Mouse (Mus musculus) fibroblast of lung, adult 2 months (primary cell): ENCODE data around the gene Padi4.

Source experiments
- DNase-seq: peaks from one replicate; pipeline ENCODE4 v3.0.0-alpha.2; 2011; ENCODE audit warnings: low read depth

The Padi4 gene

GRCm38 (mm10) chr4:140732871-140733270, 41.2 kb downstream of the Padi4 start:
- no peak for DNase-seq

GRCm38 (mm10) chr4:140731654-140732053, 42.4 kb downstream of the Padi4 start:
- DNase-seq, result no peak

GRCm38 (mm10) chr4:140726907-140727306, 47.1 kb downstream of the Padi4 start:
- no peak for DNase-seq

GRCm38 (mm10) chr4:140724739-140725138, 49.3 kb downstream of the Padi4 start:
- DNase-seq, result no peak

GRCm38 (mm10) chr4:140723801-140724200, 50.2 kb downstream of the Padi4 start:
- no peak for DNase-seq

- no peak for DNase-seq
Observed at GRCm38 (mm10) chr4:140723192-140723591, 50.8 kb downstream of the Padi4 start.

- DNase-seq, result no peak
Observed at GRCm38 (mm10) chr4:140722710-140723109, 51.3 kb downstream of the Padi4 start.

GRCm38 (mm10) chr4:140721968-140722490, 52.0 kb downstream of the Padi4 start:
- no peak for DNase-seq

GRCm38 (mm10) chr4:140720091-140720490, 53.9 kb downstream of the Padi4 start:
- DNase-seq, result no peak

GRCm38 (mm10) chr4:140718436-140718835, 55.6 kb downstream of the Padi4 start:
- DNase-seq, result no peak

- DNase-seq, result no peak
Observed at GRCm38 (mm10) chr4:140716994-140717393, 57.0 kb downstream of the Padi4 start.

GRCm38 (mm10) chr4:140714586-140714985, 59.5 kb downstream of the Padi4 start:
- DNase-seq, result no peak

GRCm38 (mm10) chr4:140713480-140714365, 60.3 kb downstream of the Padi4 start:
- DNase-seq, result peak; percentile 67

- DNase-seq, result no peak
Observed at GRCm38 (mm10) chr4:140711360-140711759, 62.7 kb downstream of the Padi4 start.

- DNase-seq, result no peak
Observed at GRCm38 (mm10) chr4:140710781-140711180, 63.3 kb downstream of the Padi4 start.

- DNase-seq, result no peak
Observed at GRCm38 (mm10) chr4:140709617-140710016, 64.4 kb downstream of the Padi4 start.

GRCm38 (mm10) chr4:140709111-140709510, 64.9 kb downstream of the Padi4 start:
- DNase-seq, result no peak

GRCm38 (mm10) chr4:140708297-140708927, 65.6 kb downstream of the Padi4 start:
- no peak for DNase-seq

GRCm38 (mm10) chr4:140707615-140708014, 66.4 kb downstream of the Padi4 start:
- no peak for DNase-seq

GRCm38 (mm10) chr4:140704166-140704565, 69.9 kb downstream of the Padi4 start:
- DNase-seq, result no peak

- no peak for DNase-seq
Observed at GRCm38 (mm10) chr4:140703636-140704035, 70.4 kb downstream of the Padi4 start.

GRCm38 (mm10) chr4:140702611-140703327, 71.3 kb downstream of the Padi4 start:
- no peak for DNase-seq
